Mouse (Mus musculus) liver, embryonic 14.5 days (tissue): ENCODE data around the gene Hadh.

Experiments used
- CTCF ChIP-seq: IDR thresholded peaks from 2 replicates; pipeline ENCODE4 v1.5.1; 2016; ENCODE audit warnings: antibody characterized with exemption, low read depth, control low read depth
- EP300 ChIP-seq: IDR thresholded peaks from 2 replicates; pipeline ENCODE4 v1.6.1; 2016; ENCODE audit warnings: antibody characterized with exemption, low read depth

GRCm38 (mm10) chr3:131245766-131246578, 25.9 kb downstream of the Hadh start:
- TF ChIP-seq CTCF (peak; percentile 80), EP300 (no peak)
